Mouse (Mus musculus): Measurements from ENCODE around the gene Olfr199. TPM values are rescaled to one million over a fixed set of nuclear protein-coding genes. Genes with fewer than 3 reads are reported as not detected.

Gene Olfr199
- polyA plus RNA-seq (2012; ENCODE audit: low replicate concordance) = not detected in 2 replicates

DNA sequence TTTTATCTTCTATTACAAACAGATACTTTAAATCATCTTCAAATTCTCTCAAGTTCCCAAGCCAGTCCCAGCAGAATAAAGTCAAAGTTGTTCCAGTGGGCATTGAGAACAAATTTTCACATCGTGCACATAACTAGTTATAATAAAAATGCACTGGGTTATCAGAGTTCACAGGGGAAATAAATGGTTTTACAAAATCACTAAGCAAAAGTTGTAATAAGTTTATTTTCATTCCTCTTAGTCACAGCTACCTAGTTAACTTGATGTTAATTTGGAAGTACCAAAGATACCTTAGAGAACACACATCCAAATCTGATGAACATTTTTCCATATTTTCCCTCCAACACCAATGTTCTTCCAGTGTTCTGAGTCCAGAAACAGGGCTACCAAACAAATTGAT, at the start of gene Olfr199:
Gene Olfr199, minus strand, starts transcription at position 101 of the 400 bp plus-strand sequence.

DNA sequence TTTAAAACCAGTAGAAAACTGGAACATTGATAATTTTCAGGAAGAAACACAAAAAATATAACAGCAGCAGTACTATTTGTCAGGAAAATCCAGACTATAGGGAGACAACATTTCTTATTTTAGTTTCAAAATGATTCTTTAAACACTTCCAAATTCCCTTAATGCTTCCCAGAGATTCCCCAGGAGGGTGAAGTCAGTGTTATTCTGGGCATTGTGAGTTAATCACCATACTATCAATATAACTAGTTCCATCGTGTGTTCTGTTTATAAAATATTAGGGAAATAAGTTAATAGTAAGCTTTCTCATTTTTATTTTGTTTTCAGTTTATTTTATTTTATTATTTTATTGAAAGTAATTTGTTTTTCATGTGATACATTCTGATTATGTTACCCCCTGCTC, 16.1 kb downstream of the Olfr199 start, which contains the start of gene Olfr198:
Gene Olfr198, minus strand, starts transcription at position 101 of the 400 bp plus-strand sequence.

DNA sequence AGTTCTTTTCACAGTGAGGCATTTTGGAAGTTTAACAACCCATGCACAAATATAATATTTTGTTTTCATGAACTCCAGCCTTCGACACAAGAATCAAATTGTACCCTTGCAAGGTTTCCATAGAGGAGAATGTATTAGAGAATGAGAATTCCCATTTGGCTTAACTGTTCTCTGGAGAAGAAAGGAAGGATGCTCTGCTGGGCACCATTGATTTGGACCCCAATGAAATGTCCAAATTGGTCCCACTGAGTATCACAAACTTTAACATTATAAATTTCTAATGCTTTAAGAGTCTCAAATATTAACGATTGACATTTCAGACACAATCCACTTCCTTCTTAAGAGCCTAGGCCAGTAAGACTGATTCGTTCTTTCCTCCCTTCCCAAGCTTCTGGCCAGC, 49.2 kb downstream of the Olfr199 start, which contains the start of gene Olfr196:
Gene Olfr196, minus strand, starts transcription at position 101 of the 400 bp plus-strand sequence.

Other genes starting within 250 kb of the Olfr199 start
- not detected in 2 replicates for gene Olfr183, start 224.4 kb downstream of the Olfr199 start, polyA plus RNA-seq (2012; ENCODE audit: low replicate concordance)
- not detected in 2 replicates for gene Olfr186, start 189.5 kb downstream of the Olfr199 start, polyA plus RNA-seq (2012; ENCODE audit: low replicate concordance)
- not detected in 2 replicates for gene Olfr187, start 180.0 kb downstream of the Olfr199 start, polyA plus RNA-seq (2012; ENCODE audit: low replicate concordance)
- gene Olfr190, start 141.8 kb downstream of the Olfr199 start, polyA plus RNA-seq (2012; ENCODE audit: low replicate concordance) = not detected in 2 replicates
- not detected in 2 replicates for gene Olfr191, start 129.9 kb downstream of the Olfr199 start, polyA plus RNA-seq (2012; ENCODE audit: low replicate concordance)
- gene Olfr193, start 107.9 kb downstream of the Olfr199 start, polyA plus RNA-seq (2012; ENCODE audit: low replicate concordance) = not detected in 2 replicates
- gene Olfr194, start 98.7 kb downstream of the Olfr199 start, polyA plus RNA-seq (2012; ENCODE audit: low replicate concordance) = not detected in 2 replicates
- not detected in 2 replicates for gene Olfr195, start 72.7 kb downstream of the Olfr199 start, polyA plus RNA-seq (2012; ENCODE audit: low replicate concordance)
- not detected in 2 replicates for gene Olfr196, start 49.3 kb downstream of the Olfr199 start, polyA plus RNA-seq (2012; ENCODE audit: low replicate concordance)
- not detected in 2 replicates for gene Olfr198, start 16.2 kb downstream of the Olfr199 start, polyA plus RNA-seq (2012; ENCODE audit: low replicate concordance)
- not detected in 2 replicates for gene Olfr201, start 52.9 kb upstream of the Olfr199 start, polyA plus RNA-seq (2012; ENCODE audit: low replicate concordance)
- gene Olfr202, start 67.0 kb upstream of the Olfr199 start, polyA plus RNA-seq (2012; ENCODE audit: low replicate concordance) = not detected in 2 replicates
- not detected in 2 replicates for gene Olfr203, start 79.1 kb upstream of the Olfr199 start, polyA plus RNA-seq (2012; ENCODE audit: low replicate concordance)
- gene Olfr204, start 98.5 kb upstream of the Olfr199 start, polyA plus RNA-seq (2012; ENCODE audit: low replicate concordance) = not detected in 2 replicates
- gene Olfr205, start 111.4 kb upstream of the Olfr199 start, polyA plus RNA-seq (2012; ENCODE audit: low replicate concordance) = not detected in 2 replicates
- not detected in 2 replicates for gene Olfr206, start 129.5 kb upstream of the Olfr199 start, polyA plus RNA-seq (2012; ENCODE audit: low replicate concordance)
- gene Olfr209, start 144.2 kb upstream of the Olfr199 start, polyA plus RNA-seq (2012; ENCODE audit: low replicate concordance) = not detected in 2 replicates
- gene Gabrr3, start 187.6 kb upstream of the Olfr199 start, polyA plus RNA-seq (2012; ENCODE audit: low replicate concordance) = not detected in 2 replicates

All from hematopoietic multipotent progenitor cell, adult 10-12 weeks (in vitro differentiated cells).